Mouse (Mus musculus): Measurements from ENCODE around the gene Adcy7.

Gene Adcy7

DNA sequence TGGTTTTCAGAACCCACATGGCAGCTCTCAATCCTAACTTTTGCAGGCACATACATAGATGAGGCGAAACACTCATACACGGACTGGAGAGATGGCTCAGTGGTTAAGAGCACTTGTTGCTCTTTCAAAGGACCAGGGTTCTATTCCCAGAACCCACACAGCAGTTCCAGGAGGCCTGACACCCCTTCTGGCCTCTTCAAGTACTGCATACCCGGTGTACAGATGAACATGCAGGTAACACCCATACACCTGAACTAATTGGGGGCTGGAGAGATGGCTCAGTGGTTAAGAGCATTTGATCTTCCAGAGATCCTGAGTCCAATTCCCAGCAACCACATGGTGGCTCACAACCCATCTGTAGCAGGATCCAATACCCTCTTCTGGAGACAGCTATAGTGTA, 2.1 kb upstream of the Adcy7 start:
- ATAC-seq (ENCODE audit: insufficient number of reproducible peaks, low FRiP score, low TSS enrichment) = no peak

DNA sequence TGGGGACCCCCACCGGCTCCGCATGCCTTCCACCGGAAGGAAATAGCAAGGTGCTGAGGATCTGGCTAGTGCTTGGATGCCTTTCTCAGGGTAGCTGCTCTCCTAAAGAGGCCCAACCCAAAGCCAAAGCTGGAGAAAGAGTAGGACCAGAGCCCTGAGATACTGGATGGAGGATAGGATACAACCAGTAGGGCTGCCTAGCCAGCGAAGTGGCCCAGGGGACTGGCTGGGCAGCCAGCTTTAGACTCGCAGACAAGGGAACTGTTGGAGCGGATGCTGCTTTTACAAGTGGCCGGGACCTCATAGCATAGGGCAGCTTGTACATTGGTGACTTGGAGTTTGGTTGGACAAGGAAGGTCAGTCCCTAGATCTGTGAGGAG, 838 bp downstream of the Adcy7 start:
- no peak for ATAC-seq (ENCODE audit: insufficient number of reproducible peaks, low FRiP score, low TSS enrichment)

DNA sequence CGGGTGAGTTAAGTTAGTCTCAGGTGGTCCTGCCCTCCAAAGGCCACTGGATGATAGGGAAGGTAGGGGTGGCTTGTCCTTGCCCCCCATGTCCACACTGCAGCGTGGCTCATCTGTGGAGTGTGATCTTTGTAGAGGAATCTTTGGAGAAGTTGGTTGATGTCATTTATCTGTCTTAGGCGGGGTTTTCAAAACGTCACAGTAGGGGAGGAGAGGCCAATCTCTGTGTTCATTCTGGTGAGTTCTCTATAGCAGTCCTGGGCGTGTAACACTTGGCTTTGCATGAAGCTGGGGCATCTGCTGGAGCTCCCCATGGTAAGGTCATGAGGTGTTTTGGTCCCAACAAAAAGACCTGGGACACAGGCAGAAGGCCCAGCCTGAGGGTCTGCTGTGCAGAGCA, 1.9 kb downstream of the Adcy7 start:
- no peak for ATAC-seq (ENCODE audit: insufficient number of reproducible peaks, low FRiP score, low TSS enrichment)

DNA sequence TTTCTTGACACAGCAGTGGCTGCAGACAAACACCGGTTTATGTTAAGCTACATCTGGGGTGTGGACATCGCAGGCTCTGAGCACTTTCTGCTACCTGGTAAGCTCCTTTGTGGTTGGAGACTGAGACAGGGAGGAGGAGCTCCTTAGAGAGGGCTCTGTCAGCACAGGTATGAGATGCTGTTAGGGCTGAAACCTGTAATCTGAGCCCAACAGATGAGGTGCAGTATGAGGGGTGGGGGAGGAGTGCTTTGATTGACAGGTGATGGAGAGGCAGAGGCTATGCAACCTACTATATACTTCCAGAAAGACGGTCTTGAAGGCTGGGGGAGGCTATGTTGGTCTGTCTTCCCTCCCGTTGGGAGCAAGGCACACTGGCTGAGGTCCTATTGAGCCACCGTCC, 7.0 kb downstream of the Adcy7 start:
- no peak for ATAC-seq (ENCODE audit: insufficient number of reproducible peaks, low FRiP score, low TSS enrichment)

DNA sequence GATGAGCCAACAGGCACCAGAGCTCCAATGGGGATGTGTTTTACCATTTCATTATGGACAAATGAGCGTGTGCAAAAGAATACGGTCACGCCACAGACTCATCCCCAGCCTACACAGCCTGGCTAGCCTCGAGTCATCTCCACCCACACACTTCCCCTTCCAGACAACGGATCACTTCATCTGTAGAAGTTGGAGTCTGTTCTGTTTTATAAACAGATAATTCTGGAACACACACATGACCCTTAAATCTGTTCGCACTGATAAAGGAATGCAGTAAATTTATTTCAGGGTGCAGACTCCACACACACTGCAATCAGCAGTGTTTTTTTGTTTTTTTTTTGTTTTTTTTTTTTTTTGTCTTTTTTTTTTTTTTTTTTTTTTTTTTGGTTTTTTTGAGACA, 7.5 kb downstream of the Adcy7 start:
- no peak for ATAC-seq (ENCODE audit: insufficient number of reproducible peaks, low FRiP score, low TSS enrichment)

DNA sequence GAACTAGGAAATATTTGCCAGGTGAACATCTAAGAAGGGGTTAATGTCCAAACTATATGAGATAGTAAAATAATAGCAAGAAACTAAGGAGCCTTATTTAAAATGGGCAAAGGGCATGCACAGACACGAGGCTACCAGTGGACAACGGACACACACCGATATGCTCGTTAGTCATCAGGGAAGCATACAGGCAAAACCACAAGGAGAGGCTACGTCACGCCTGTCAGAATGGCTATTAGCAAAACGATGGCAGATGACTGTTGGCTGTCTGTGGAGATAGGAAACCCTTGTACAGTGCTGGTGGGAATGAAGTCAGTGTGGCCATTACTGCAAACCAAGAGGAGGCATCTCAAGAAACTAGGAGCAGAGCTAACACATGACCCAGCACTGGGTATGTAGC, 8.7 kb downstream of the Adcy7 start:
- ATAC-seq (ENCODE audit: insufficient number of reproducible peaks, low FRiP score, low TSS enrichment) = no peak

DNA sequence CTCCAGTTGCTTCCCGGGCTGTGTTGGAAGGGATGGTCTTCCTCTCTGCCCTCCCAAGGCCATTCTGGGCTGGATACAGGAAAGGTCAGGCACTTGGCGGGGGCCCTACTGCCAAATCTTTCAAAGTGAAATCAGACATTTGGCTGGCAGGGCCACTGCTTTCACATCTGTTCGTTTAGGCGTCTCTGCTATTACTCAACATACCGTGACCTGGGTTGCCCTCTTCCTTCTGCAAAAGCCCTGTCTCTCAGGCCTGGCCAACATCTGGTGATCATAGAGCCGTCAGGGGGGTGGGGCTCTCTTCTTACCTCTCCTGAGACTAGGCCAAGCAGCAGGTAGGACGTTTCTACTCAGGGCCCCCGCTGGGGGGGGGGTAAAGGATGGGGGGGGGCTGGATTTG, 10.5 kb downstream of the Adcy7 start:
- ATAC-seq (ENCODE audit: insufficient number of reproducible peaks, low FRiP score, low TSS enrichment) = no peak

DNA sequence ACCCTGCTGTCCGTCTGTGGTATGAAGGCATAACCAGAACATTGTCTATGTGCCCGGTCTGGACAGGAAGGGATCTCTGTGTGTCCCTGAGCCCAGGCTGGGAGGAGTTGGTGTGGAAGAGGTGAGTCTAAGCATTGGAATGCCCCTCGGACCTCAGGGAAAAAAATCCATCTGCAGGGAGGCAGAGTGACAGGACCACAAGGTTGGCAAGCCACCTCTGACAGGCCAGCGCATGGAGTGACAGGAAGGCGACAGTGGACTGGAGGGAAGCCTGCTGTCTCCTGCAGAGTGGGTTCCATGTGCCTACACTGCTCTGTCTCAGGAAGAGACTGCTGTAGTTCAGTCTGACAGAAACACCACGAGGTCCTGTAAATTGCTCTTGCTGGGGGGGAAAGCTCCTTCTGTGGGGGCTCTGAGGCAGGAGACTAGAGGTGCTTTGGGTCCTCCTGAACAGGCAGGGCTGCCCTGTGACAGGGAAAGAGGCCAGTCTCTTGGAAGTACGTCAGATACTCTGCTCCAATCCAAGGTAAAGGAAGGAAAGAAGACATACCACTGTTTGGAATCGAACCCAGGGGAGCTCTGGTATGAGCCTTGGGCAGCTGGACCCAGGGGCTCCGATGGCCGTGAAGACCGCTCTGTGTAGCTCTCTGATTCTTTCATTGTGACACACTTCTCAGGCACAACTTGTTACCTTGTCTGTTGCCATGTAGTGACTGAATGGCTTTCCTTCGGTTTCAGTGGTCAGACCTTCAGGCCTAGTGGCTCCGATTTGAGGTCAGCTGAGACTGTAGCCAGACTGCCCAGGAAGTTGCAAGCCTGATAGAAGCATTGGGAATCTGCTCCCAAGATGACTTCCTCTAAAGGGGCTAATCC, 11.3 kb downstream of the Adcy7 start:
- no peak for ATAC-seq (ENCODE audit: insufficient number of reproducible peaks, low FRiP score, low TSS enrichment)

DNA sequence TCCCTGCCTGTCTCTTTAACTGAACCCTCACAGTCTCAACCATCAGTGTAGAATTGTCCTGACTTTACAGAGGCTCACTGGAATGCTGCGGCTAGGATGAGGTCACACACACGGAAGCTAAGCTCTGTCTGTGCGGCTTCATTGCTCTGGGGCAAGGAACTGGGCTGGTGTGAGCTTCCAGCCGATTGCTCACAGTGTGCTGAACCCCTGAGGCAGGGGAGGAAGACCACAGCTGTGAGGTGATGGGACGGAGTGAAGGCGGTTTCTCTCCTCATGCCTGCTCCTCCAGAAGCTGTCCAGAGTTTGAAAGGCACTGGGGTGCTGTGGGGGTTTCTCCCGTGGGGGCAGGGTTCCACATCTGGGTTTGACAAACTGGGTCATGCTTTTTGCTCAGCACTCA, 12.5 kb downstream of the Adcy7 start:
- ATAC-seq (ENCODE audit: insufficient number of reproducible peaks, low FRiP score, low TSS enrichment) = no peak

DNA sequence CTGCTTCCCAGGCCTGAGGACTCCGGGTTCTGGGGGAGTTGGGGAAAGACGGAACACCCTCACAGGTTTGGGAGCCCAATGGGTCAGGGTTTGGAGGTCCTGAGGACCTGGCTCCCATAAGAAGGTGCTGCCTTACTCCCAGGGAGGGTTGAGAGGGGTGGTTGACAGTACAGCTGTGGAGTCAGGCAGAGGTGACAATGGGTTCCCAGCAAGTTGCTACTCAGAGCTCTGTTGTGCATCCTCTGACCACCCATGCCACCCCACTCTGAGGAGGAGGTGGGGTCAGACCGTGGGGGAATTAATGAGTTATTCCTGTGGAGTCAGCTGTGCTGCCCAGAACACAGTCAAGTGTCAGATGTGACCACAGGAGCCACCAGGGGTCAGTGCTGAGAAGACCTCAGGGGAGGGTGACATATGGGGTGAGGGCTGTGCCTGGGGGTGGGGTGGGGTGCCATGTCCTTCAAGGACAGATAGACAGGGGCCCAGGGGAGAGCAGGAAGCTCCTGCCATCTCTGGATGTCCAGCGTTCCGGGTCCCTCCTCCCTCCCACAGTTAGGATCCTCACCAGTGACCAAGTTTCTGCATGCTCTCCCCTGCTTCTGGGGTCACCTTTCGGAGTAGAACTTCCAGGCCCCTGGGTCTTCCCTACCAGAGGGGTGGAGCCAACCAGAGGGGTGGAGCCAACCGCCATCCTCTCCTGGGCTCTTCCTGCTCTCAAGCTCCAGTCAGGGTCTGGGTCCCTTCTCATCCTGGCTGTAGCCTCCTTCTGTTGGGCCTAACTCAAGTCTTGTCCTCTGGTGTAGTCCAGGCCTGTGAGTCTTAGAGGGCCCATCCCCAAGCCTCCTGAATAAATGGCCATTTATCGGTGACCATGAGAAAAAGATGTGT, 13.5 kb downstream of the Adcy7 start:
- ATAC-seq (ENCODE audit: insufficient number of reproducible peaks, low FRiP score, low TSS enrichment) = no peak

DNA sequence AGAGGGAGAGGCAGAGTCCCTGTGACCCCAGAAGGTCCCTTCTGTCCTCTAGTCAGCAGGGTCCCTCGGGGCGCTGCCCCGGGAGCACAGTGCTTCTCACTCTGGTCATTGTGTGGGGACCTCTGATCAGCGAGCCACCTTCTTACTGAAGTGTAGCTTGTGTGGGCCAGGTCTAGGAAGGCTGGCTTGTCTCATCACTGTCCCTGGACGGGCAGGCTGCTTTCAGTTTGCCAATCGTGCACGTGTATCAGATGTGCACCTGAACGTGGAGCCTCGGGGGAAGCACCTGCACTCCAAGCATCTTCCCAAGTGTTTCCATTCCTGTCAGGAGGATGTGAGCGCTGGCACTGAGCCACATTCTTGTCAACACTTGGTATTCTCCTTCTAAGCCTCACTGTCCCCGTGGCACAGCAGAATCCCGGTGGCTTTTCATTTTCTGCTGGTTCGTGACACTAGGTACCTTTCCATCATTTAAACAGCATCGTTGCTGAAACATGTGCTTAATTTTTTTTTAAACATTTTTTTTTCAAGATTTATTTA, 14.3 kb downstream of the Adcy7 start:
- ATAC-seq (ENCODE audit: insufficient number of reproducible peaks, low FRiP score, low TSS enrichment) = no peak

DNA sequence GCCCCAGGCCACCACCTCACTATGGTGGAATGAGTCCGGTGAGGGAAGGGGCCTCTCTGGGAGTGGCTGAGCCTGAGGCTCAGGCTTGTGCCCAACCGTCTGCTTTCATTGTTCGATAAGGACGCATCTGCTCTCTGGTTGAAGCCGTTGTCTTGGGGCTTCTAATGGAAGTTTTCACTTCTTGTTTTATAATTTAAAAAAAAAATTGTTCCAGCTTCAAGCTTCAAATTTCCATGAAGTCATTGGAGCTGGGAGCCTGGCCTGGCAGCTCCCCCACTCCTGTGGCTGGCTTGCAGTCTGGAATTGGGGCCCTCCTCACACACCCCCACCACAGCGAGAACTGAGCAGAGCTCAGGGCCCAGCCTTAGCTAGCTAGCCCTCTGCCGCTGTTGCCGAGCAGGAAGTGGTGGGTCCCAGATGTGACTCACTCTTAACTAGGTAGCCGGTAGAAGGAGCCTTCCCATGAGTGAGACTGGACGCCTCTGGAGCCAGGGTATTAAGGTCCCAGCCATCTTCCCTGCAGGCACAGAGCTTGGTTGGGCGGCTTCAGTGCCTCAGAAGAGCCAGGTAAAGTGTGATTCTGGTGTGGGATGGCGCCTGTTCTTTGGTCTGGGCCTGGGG, 16.5 kb downstream of the Adcy7 start:
- ATAC-seq (ENCODE audit: insufficient number of reproducible peaks, low FRiP score, low TSS enrichment) = no peak

DNA sequence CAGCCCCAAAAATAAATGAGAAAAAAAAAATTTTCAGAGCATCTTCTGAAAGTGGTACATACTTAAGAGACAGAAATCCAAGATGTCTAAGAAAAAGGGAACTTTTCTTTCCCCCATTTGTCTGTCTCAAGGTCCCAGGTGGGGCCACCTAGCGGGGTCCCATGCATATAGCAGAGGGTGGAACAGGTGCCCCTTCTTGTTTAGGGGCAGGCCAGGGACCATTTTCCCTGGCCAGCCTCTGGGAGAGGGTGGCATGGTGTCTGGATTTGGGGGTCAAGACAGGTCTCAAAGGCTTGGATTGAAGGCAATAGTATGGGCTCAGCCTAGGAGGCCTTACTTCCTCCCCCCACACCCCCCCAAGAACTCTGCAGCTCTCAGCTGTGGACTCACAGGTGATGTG, 17.7 kb downstream of the Adcy7 start:
- ATAC-seq (ENCODE audit: insufficient number of reproducible peaks, low FRiP score, low TSS enrichment) = no peak

DNA sequence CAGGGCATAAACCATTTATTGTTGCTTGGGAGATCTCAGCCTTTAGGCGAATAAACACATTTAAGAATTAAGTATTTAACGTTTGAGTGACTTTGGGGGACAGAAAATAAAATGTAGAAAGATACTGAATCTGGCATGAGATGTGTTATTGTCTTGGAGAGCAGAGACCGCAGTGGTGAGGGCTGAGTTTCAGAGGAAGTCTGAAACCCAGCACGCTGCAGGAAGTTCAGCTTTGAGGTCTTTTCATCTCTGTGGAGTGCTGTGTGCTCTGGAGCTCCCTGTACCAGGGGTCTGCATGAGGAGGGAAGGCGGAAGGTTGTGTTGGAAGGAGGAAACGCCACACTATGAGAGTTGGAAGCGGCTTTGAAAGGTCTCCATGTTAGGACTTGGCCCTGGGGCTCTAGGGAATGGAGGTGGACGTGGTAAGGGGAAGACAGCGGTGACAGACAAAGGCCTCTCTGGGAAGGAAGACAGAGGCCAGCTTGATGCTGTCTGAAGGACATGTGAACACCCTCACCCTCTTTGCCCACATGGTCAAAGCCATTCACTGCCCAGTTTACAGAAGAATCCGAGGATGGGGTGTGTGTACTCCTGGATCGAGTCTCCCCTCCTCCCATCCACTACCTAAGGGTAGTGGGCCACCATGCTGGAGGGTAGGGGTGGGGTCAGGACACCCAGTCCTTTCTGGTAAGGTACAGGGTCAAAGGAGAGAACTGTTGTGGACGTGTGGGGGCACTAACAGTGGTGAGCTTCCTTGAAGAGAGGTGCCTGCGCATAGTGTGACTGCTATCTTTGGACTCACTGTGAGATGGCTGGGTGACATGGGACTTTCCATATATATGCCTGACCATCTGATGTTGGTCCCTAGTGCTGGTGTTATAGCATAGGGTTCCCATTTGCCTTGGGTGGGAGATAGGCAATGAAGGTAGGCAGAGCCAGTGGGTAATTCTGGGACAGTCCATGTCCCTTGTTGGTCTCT, 18.4 kb downstream of the Adcy7 start:
- ATAC-seq (ENCODE audit: insufficient number of reproducible peaks, low FRiP score, low TSS enrichment) = no peak

DNA sequence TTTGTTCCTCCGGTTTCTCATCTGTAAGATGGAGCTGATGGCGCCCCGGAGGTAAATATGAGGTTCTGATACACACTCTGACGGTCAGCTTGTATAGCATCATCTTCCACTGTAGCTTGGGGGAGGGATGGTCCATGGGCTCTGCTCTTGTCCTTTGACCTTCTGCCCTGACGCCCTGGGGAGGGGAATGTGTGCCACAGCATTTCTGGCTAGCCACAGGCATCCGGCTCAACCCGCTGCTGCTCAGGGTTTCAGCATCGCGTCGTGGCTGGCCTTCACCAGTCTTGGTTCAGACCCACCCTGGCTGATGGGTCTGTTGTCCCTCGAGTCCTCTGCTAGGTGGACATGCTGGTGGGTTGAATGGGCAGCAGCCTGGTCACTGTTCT, 19.1 kb downstream of the Adcy7 start:
- ATAC-seq (ENCODE audit: insufficient number of reproducible peaks, low FRiP score, low TSS enrichment) = no peak

DNA sequence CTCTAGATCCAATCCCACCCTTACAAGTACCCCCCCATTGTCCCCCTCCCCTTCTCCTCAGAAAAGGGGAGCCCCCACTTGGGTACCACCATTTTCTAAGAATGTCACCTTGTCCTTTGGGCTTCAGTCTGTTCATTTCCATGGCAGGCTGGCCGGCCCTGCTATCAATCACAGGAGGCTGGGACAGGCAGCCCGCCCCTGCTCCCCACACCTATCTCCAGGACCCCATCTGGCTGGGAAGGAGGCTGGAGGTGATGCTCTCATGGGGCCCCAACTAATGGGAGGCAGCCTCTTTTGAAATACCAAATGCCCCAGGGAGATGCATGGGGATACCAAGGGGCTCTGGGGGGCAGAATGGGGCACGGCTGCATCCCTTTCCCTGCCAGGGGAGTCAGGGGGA, 20.7 kb downstream of the Adcy7 start:
- ATAC-seq (ENCODE audit: insufficient number of reproducible peaks, low FRiP score, low TSS enrichment) = no peak

DNA sequence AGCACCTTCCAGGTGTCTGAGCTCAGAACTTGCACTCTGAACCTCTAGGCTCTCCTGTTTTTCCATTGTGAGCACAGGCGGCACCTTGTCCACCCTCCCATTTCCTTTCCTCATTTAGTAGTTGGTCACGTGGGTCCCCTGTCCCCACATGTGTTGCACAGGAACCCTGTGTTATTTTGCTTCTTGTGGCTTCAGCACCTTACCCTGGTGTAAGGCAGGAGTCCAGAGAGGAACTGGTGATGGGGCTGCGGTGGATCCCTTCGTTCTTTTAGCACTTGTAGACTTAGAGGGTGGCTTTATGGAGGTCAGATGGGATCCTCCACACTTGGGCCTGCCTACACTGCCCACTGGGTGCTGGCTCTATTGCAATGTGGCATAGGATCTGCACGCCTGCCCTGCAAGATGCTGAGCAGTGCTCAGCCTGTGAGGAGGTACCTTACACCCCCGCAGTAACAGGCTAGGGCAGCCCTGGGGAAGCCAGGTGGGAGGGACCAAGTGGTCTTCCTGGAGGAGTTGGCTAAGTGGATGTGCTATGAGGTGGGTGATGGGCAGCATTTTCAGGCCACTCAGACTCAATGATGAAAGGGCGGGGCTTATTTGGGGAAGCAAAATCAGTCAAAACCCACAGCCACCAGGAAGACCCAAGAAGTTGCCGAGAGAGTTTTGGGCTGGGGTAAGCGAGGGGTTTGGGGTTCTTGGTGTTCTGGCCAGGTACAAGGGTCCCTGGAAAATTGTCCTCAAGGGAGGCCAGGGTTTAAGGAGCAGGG, 21.6 kb downstream of the Adcy7 start:
- no peak for ATAC-seq (ENCODE audit: insufficient number of reproducible peaks, low FRiP score, low TSS enrichment)

DNA sequence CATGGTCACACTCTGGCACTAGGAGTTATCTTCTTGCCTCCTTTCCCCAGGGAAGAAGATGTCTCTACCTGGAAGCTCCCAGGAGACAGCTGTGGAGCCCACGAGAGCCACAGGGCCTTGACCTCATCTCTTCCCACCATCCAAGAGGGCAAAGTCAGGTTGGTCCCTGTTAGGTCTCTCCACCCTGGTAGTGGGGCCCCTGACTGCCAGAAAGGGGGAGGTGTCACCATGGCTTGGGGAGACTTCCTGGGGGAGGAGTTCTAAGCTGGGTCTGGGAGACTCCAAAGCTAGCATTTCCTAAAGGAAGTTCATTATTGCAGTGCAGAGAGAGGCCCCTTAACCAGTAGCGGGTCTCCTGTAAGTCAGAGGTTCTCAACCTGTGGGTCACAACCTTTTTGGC, 22.8 kb downstream of the Adcy7 start:
- no peak for ATAC-seq (ENCODE audit: insufficient number of reproducible peaks, low FRiP score, low TSS enrichment)
